Mouse (Mus musculus): ENCODE measurements around the gene Gm17606. TPM values are rescaled to one million over a fixed set of nuclear protein-coding genes. Genes with fewer than 3 reads are reported as not detected.

The Gm17606 gene
- total and polyA plus RNA-seq, 3 experiments = 2.5 TPM; not detected in 2

DNA sequence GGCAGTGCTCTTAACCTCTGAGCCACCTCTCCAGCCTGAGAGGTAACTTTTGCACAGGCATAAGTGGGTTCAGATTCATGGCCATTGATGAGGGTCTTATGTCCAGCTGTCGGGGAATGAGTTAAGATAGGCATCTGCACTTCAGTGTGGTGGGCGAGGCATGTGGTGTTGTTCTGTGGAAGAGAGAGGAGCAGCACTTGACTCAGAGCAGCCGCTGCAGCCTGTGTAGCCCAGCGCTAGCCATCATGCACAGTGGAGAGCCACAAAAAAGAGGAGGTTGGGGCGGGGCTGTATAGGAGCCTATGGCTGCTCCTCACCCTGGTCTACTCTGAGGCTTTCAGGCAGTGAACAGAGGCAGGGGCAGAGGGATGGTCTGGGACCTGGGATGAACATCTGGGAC lies 12.6 kb upstream of the Gm17606 start:
- no peak overlapping the region for H3K9ac ChIP-seq (ENCODE audit: insufficient read depth, low read depth)
- H3K9me3 ChIP-seq (replicated peaks; ENCODE audit: low read length) = no peaks in the 10 kb centered on the region
- no peak for TF ChIP-seq CTCF (conservative IDR thresholded peaks at IDR 0.05 in 1 of 2, IDR thresholded peaks at IDR 0.05 in 1 of 2; ENCODE audit: low read depth in 2 of 2, low read length in 2 of 2)
- TF ChIP-seq UBTF (IDR thresholded peaks at IDR 0.05; ENCODE audit: low read depth, low read length) = no peak
- no peak for TF ChIP-seq JUND (conservative IDR thresholded peaks at IDR 0.05; ENCODE audit: low read depth, low read length)
- no peak for TF ChIP-seq MXI1 (IDR thresholded peaks at IDR 0.05; ENCODE audit: low read depth, low read length)
- TF ChIP-seq TBP (conservative IDR thresholded peaks at IDR 0.05; ENCODE audit: low read depth, low read length) = no peak
- no peak for TF ChIP-seq ZKSCAN1 (IDR thresholded peaks at IDR 0.05; ENCODE audit: borderline replicate concordance, low read depth, low read length)
- TF ChIP-seq TCF12 (IDR thresholded peaks at IDR 0.05; ENCODE audit: low read depth, low read length) = no peak
- TF ChIP-seq POLR2A (IDR thresholded peaks at IDR 0.05; ENCODE audit: low read depth, low read length) = no peak
- no peak for TF ChIP-seq PAX5 (IDR thresholded peaks at IDR 0.05; ENCODE audit: low read length)
- TF ChIP-seq BHLHE40 (IDR thresholded peaks at IDR 0.05; ENCODE audit: low read depth, low read length) = no peak
- no peak for TF ChIP-seq MEF2A (IDR thresholded peaks at IDR 0.05; ENCODE audit: borderline replicate concordance, low read depth, low read length)
- no peak for TF ChIP-seq MAX (IDR thresholded peaks at IDR 0.05; ENCODE audit: low read length)
- TF ChIP-seq GABPA (IDR thresholded peaks at IDR 0.05; ENCODE audit: insufficient replicate concordance, low read depth, low read length) = no peak
- no peak for TF ChIP-seq HCFC1 (IDR thresholded peaks at IDR 0.05; ENCODE audit: low read depth, low read length)
- TF ChIP-seq ETS1 (conservative IDR thresholded peaks at IDR 0.05; ENCODE audit: low read depth, low read length) = no peak
- TF ChIP-seq MAZ (IDR thresholded peaks at IDR 0.05; ENCODE audit: low read depth, low read length) = no peak
- H3K27ac ChIP-seq (ENCODE audit: insufficient read depth, low read depth) = no peak overlapping the region
- in situ Hi-C loops (cut with MboI; ENCODE audit: low pct_ligation_motif_present, low pct_unique_long_range_greater_than_20kb, low sequenced_read_pairs) = loop anchor here (25.0 kb wide), 1 partner anchor 566 kb away; no protein-coding TSS in a partner anchor
- no peak overlapping the region for H3K4me3 ChIP-seq (replicated peaks in 1 of 3; ENCODE audit: low read depth in 2 of 3, low read length in 2 of 3, poor library complexity in 1 of 3)
- H3K27me3 ChIP-seq (replicated peaks) = no peaks in the 10 kb centered on the region
- no peak for DNase-seq (ENCODE audit: extremely low read depth)
- peaks cover 24 to 48% of the 10 kb centered on the region in 2 experiments for H3K36me3 ChIP-seq (replicated peaks in 1 of 2; ENCODE audit: control insufficient read depth in 1 of 2, insufficient read depth in 1 of 2, low read length in 1 of 2)
- H3K79me2 ChIP-seq (replicated peaks; ENCODE audit: control insufficient read depth, extremely low read depth, insufficient read depth, poor library complexity, severe bottlenecking) = no peaks in the 10 kb centered on the region
- H3K4me2 ChIP-seq (ENCODE audit: insufficient read depth, low read depth, poor library complexity, severe bottlenecking) = no peak overlapping the region
- dilution Hi-C loops (cut with MboI; ENCODE audit: extremely low pct_ligation_motif_present, extremely low pct_unique_long_range_greater_than_20kb, low sequenced_read_pairs) = no loop called here
- no peaks in the 10 kb centered on the region for H3K4me1 ChIP-seq (ENCODE audit: control insufficient read depth in 1 of 2, insufficient read depth in 2 of 2)

DNA sequence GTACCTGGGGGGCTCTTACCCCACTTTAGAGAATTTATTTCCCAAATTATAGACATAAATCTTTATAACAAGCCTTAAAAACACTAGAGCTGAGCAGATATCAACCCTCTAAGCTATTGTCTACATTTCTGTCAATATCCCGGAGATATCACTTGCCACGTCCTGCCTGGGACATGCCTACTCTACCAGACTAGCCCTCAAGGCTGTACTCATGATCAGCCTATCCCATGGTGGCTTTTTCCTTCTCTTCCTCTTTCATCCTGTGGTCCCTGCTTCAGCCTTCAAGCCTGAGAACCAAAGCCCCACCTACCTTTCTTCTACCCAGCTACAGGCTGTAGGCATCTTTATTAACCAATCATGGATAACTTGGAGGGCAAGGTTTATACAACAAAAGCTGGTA lies 11.0 kb upstream of the Gm17606 start:
- DNase-seq (ENCODE audit: extremely low read depth) = no peak
- H3K27me3 ChIP-seq (replicated peaks) = no peaks in the 10 kb centered on the region
- H3K79me2 ChIP-seq (replicated peaks; ENCODE audit: control insufficient read depth, extremely low read depth, insufficient read depth, poor library complexity, severe bottlenecking) = no peaks in the 10 kb centered on the region
- in situ Hi-C loops (cut with MboI; ENCODE audit: low pct_ligation_motif_present, low pct_unique_long_range_greater_than_20kb, low sequenced_read_pairs) = loop anchor here (10.0 to 25.0 kb wide), 2 partner anchors 55 to 567 kb away; partner anchors contain the start of gene Ajuba
- H3K4me2 ChIP-seq (ENCODE audit: insufficient read depth, low read depth, poor library complexity, severe bottlenecking) = no peak overlapping the region
- no peak for TF ChIP-seq ZKSCAN1 (IDR thresholded peaks at IDR 0.05; ENCODE audit: borderline replicate concordance, low read depth, low read length)
- TF ChIP-seq RCOR1 (conservative IDR thresholded peaks at IDR 0.05; ENCODE audit: low read depth, low read length) = no peak
- no peak for TF ChIP-seq PAX5 (IDR thresholded peaks at IDR 0.05; ENCODE audit: low read length)
- TF ChIP-seq RAD21 (IDR thresholded peaks at IDR 0.05; ENCODE audit: low read depth, low read length) = no peak
- TF ChIP-seq UBTF (IDR thresholded peaks at IDR 0.05; ENCODE audit: low read depth, low read length) = no peak
- peaks cover 38 to 65% of the 10 kb centered on the region in 2 experiments for H3K36me3 ChIP-seq (replicated peaks in 1 of 2; ENCODE audit: control insufficient read depth in 1 of 2, insufficient read depth in 1 of 2, low read length in 1 of 2)
- no peak overlapping the region for H3K4me3 ChIP-seq (replicated peaks in 1 of 3; ENCODE audit: low read depth in 2 of 3, low read length in 2 of 3, poor library complexity in 1 of 3)
- H3K9me3 ChIP-seq (replicated peaks; ENCODE audit: low read length) = no peaks in the 10 kb centered on the region
- no peak overlapping the region for H3K27ac ChIP-seq (ENCODE audit: insufficient read depth, low read depth)
- H3K9ac ChIP-seq (ENCODE audit: insufficient read depth, low read depth) = no peak overlapping the region
- dilution Hi-C loops (cut with MboI; ENCODE audit: extremely low pct_ligation_motif_present, extremely low pct_unique_long_range_greater_than_20kb, low sequenced_read_pairs) = no loop called here
- no peaks in the 10 kb centered on the region for H3K4me1 ChIP-seq (ENCODE audit: control insufficient read depth in 1 of 2, insufficient read depth in 2 of 2)

Measured in CH12.LX (cell line).